Mouse (Mus musculus) limb, embryonic 13.5 days (tissue): ENCODE results near the gene Dnajc19. TPM values are rescaled to one million over a fixed set of nuclear protein-coding genes. Genes with fewer than 3 reads are reported as not detected.

Source experiments
- ATAC-seq: fragments of 200-750 bp; cut with Nextera tagmentation; 2 replicates; pipeline ENCODE4 v1.8.0; 2017; ENCODE audit warnings: low read depth, moderate number of reproducible peaks, moderate TSS enrichment; ENCODE audit not compliant: low FRiP score
- H3K27ac ChIP-seq: fragments of 300-500 bp; sonication (generic); 2 replicates; pipeline ENCODE4 v1.5.1; 2015; ENCODE audit warnings: inconsistent platforms, mild to moderate bottlenecking, moderate library complexity
- H3K27me3 ChIP-seq: fragments of 300-500 bp; sonication (generic); 2 replicates; pipeline ENCODE4 v1.6.1; 2015; ENCODE audit warnings: mild to moderate bottlenecking, inconsistent platforms
- H3K36me3 ChIP-seq: fragments of 300-500 bp; sonication (generic); 2 replicates; pipeline ENCODE4 v1.6.1; 2015; ENCODE audit warnings: inconsistent platforms, mild to moderate bottlenecking, moderate library complexity
- H3K4me1 ChIP-seq: fragments of 300-500 bp; sonication (generic); 2 replicates; pipeline ENCODE4 v1.6.1; 2015; ENCODE audit warnings: inconsistent platforms
- H3K4me2 ChIP-seq: fragments of 300-500 bp; sonication (generic); replicated peaks from 2 replicates; pipeline ENCODE4 v1.6.1; 2015; ENCODE audit warnings: inconsistent platforms, mild to moderate bottlenecking, moderate library complexity
- H3K4me3 ChIP-seq: fragments of 300-500 bp; sonication (generic); 2 replicates; pipeline ENCODE4 v1.5.1; 2015; ENCODE audit warnings: moderate library complexity, mild to moderate bottlenecking, inconsistent platforms
- H3K9ac ChIP-seq: fragments of 300-500 bp; sonication (generic); 2 replicates; pipeline ENCODE4 v1.6.1; 2015; ENCODE audit warnings: mild to moderate bottlenecking, inconsistent platforms
- H3K9me3 ChIP-seq: fragments of 300-500 bp; sonication (generic); 2 replicates; pipeline ENCODE4 v1.6.1; 2016; ENCODE audit warnings: inconsistent platforms
- WGBS: fragments of 180-500 bp; shearing (Covaris S2); methylation state at CpG from one replicate; pipeline ENCODE4 v1.1.7; 2015; 5-methylcytosine and 5-hydroxymethylcytosine counted together
- polyA plus RNA-seq: library from polyadenylated mRNA; unstranded; fragments of >200 nt; fragmentation: Nextera tagmentation; extraction: Ambion mirVana; gene quantifications from 2 replicates; pipeline ENCODE4 v1.2.1, GENCODE M21; 2015

The Dnajc19 gene
- 131 and 140 TPM in 2 replicates for polyA plus RNA-seq

GRCm38 (mm10) chr3:34080900-34081662 lies at the start of gene Dnajc19:
TSS of gene Dnajc19 (minus strand) at chr3:34081321.
- Histone ChIP-seq H3K9ac (peak within 1 kb of the TSS; percentile 76), H3K27ac (no peak within 1 kb of the TSS; the same call in 1 of the 2 replicates), H3K27me3 (no peaks in the 10 kb centered on the region), H3K4me1 (peaks cover 17% of the 10 kb centered on the region), H3K4me2 (peak within 1 kb of the TSS; percentile 68), H3K36me3 (peaks cover 11% of the 10 kb centered on the region), H3K4me3 (peak within 1 kb of the TSS; percentile 74), H3K9me3 (no peaks in the 10 kb centered on the region)
- ATAC-seq: peak; percentile 91
- WGBS: 1% methylated on average over 50 of the region's 50 CpGs

GRCm38 (mm10) chr3:34129957-34130356 lies 48.8 kb upstream of the Dnajc19 start:
- Histone ChIP-seq H3K9ac (no peak overlapping the region), H3K9me3 (no peaks in the 10 kb centered on the region), H3K4me1 (no peaks in the 10 kb centered on the region), H3K4me2 (no peak overlapping the region), H3K27me3 (no peaks in the 10 kb centered on the region), H3K36me3 (no peaks in the 10 kb centered on the region), H3K27ac (no peak overlapping the region), H3K4me3 (no peak overlapping the region)
- 83% methylated on average over 6 of the region's 6 CpGs for WGBS
- ATAC-seq: no peak

GRCm38 (mm10) chr3:34121311-34121710 lies 40.2 kb upstream of the Dnajc19 start:
- Histone ChIP-seq H3K9me3 (no peaks in the 10 kb centered on the region), H3K27me3 (no peaks in the 10 kb centered on the region), H3K9ac (no peak overlapping the region), H3K4me2 (no peak overlapping the region), H3K4me3 (no peak overlapping the region), H3K36me3 (no peaks in the 10 kb centered on the region), H3K4me1 (no peaks in the 10 kb centered on the region), H3K27ac (no peak overlapping the region)
- WGBS: 63% methylated on average over 5 of the region's 5 CpGs
- no peak for ATAC-seq

- H3K4me3 ChIP-seq: no peak overlapping the region
- no peak overlapping the region for H3K4me2 ChIP-seq
- H3K9me3 ChIP-seq: no peaks in the 10 kb centered on the region
- H3K27ac ChIP-seq: no peak overlapping the region
- no peaks in the 10 kb centered on the region for H3K36me3 ChIP-seq
- no peak for ATAC-seq
- H3K27me3 ChIP-seq: no peaks in the 10 kb centered on the region
- no peaks in the 10 kb centered on the region for H3K4me1 ChIP-seq
- WGBS: 88% methylated on average over 3 of the region's 3 CpGs
- no peak overlapping the region for H3K9ac ChIP-seq
These were observed 39.7 kb upstream of the Dnajc19 start for GRCm38 (mm10) chr3:34120791-34121190.

- Histone ChIP-seq H3K4me1 (no peaks in the 10 kb centered on the region), H3K9ac (no peak overlapping the region), H3K27me3 (no peaks in the 10 kb centered on the region), H3K4me3 (no peak overlapping the region), H3K36me3 (no peaks in the 10 kb centered on the region), H3K27ac (no peak overlapping the region), H3K9me3 (no peaks in the 10 kb centered on the region), H3K4me2 (no peak overlapping the region)
- WGBS: 78% methylated on average over 4 of the region's 4 CpGs
- ATAC-seq: no peak
These were observed 38.7 kb upstream of the Dnajc19 start for GRCm38 (mm10) chr3:34119869-34120268.

- WGBS: 79% methylated on average over 6 of the region's 6 CpGs
- ATAC-seq: no peak
- no peak overlapping the region for H3K9ac ChIP-seq
These were observed 34.7 kb upstream of the Dnajc19 start for GRCm38 (mm10) chr3:34115806-34116205.

GRCm38 (mm10) chr3:34111941-34112685 lies 31.0 kb upstream of the Dnajc19 start:
- no peaks in the 10 kb centered on the region for H3K36me3 ChIP-seq
- H3K9me3 ChIP-seq: no peaks in the 10 kb centered on the region
- H3K4me3 ChIP-seq: no peak overlapping the region
- WGBS: 71% methylated on average over 11 of the region's 11 CpGs
- no peaks in the 10 kb centered on the region for H3K4me1 ChIP-seq
- H3K27me3 ChIP-seq: peaks cover 12% of the 10 kb centered on the region; the same call in 1 of the 2 replicates
- no peak for ATAC-seq
- no peak overlapping the region for H3K27ac ChIP-seq
- no peak overlapping the region for H3K4me2 ChIP-seq
- H3K9ac ChIP-seq: no peak overlapping the region

More at GRCm38 (mm10) chr3:34115806-34116205, 34.7 kb upstream of the Dnajc19 start:
- no peaks in the 10 kb centered on the region for H3K27me3 ChIP-seq
- no peak overlapping the region for H3K4me2 ChIP-seq
- no peaks in the 10 kb centered on the region for H3K4me1 ChIP-seq
- no peaks in the 10 kb centered on the region for H3K36me3 ChIP-seq
- H3K27ac ChIP-seq: no peak overlapping the region
- no peaks in the 10 kb centered on the region for H3K9me3 ChIP-seq
- H3K4me3 ChIP-seq: no peak overlapping the region

GRCm38 (mm10) chr3:34107631-34108030 lies 26.5 kb upstream of the Dnajc19 start:
- no peak overlapping the region for H3K9ac ChIP-seq
- ATAC-seq: no peak
- H3K9me3 ChIP-seq: no peaks in the 10 kb centered on the region
- no peaks in the 10 kb centered on the region for H3K36me3 ChIP-seq
- H3K27me3 ChIP-seq: peaks cover 33% of the 10 kb centered on the region
- no peaks in the 10 kb centered on the region for H3K4me1 ChIP-seq
- no peak overlapping the region for H3K4me3 ChIP-seq
- H3K4me2 ChIP-seq: no peak overlapping the region
- no peak overlapping the region for H3K27ac ChIP-seq
- WGBS: 69% methylated on average over 3 of the region's 3 CpGs

- peaks cover 33% of the 10 kb centered on the region for H3K27me3 ChIP-seq
- H3K27ac ChIP-seq: no peak overlapping the region
- H3K9ac ChIP-seq: no peak overlapping the region
- no peaks in the 10 kb centered on the region for H3K36me3 ChIP-seq
- no peak overlapping the region for H3K4me2 ChIP-seq
- no peaks in the 10 kb centered on the region for H3K9me3 ChIP-seq
- H3K4me1 ChIP-seq: no peaks in the 10 kb centered on the region
- no peak overlapping the region for H3K4me3 ChIP-seq
- no peak for ATAC-seq
- 15% methylated on average over 9 of the region's 9 CpGs for WGBS
These were observed 25.3 kb upstream of the Dnajc19 start for GRCm38 (mm10) chr3:34106421-34106820.

- Histone ChIP-seq H3K4me3 (no peak overlapping the region), H3K9ac (no peak overlapping the region), H3K27ac (no peak overlapping the region), H3K36me3 (no peaks in the 10 kb centered on the region), H3K27me3 (peaks cover 33% of the 10 kb centered on the region), H3K4me2 (no peak overlapping the region), H3K9me3 (no peaks in the 10 kb centered on the region), H3K4me1 (no peaks in the 10 kb centered on the region)
- WGBS: 45% methylated on average over 7 of the region's 7 CpGs
- ATAC-seq: no peak
These were observed 23.0 kb upstream of the Dnajc19 start for GRCm38 (mm10) chr3:34103902-34104672.

GRCm38 (mm10) chr3:34102891-34103290 lies 21.8 kb upstream of the Dnajc19 start:
- ATAC-seq: no peak
- H3K27ac ChIP-seq: no peak overlapping the region
- H3K27me3 ChIP-seq: peaks cover 27% of the 10 kb centered on the region
- H3K4me3 ChIP-seq: no peak overlapping the region
- 71% methylated on average over 2 of the region's 2 CpGs for WGBS
- H3K36me3 ChIP-seq: no peaks in the 10 kb centered on the region
- no peaks in the 10 kb centered on the region for H3K4me1 ChIP-seq
- H3K9ac ChIP-seq: no peak overlapping the region
- no peak overlapping the region for H3K4me2 ChIP-seq
- no peaks in the 10 kb centered on the region for H3K9me3 ChIP-seq

- H3K4me1 ChIP-seq: peaks cover 17% of the 10 kb centered on the region
- WGBS: 76% methylated on average over 5 of the region's 5 CpGs
- no peak overlapping the region for H3K9ac ChIP-seq
- no peak overlapping the region for H3K4me3 ChIP-seq
- H3K9me3 ChIP-seq: no peaks in the 10 kb centered on the region
- no peaks in the 10 kb centered on the region for H3K27me3 ChIP-seq
- H3K4me2 ChIP-seq: no peak overlapping the region
- no peak for ATAC-seq
- H3K36me3 ChIP-seq: peaks cover 3% of the 10 kb centered on the region
- no peak overlapping the region for H3K27ac ChIP-seq
These were observed 2.5 kb upstream of the Dnajc19 start for GRCm38 (mm10) chr3:34083655-34084054.
